Mouse (Mus musculus) liver, embryonic 11.5 days (tissue): ENCODE data around the gene Mroh9. TPM values are rescaled to one million over a fixed set of nuclear protein-coding genes. Genes with fewer than 3 reads are reported as not detected.

Experiments used
- ATAC-seq: fragments of 200-750 bp; cut with Nextera tagmentation; replicated peaks from 2 replicates; pipeline ENCODE4 v1.8.0; 2017; ENCODE audit warnings: moderate number of reproducible peaks, mild to moderate bottlenecking, moderate TSS enrichment, moderate library complexity; ENCODE audit not compliant: low FRiP score
- DNase-seq: peaks from one replicate; pipeline ENCODE4 v3.0.0-alpha.2; 2017; ENCODE audit warnings: low spot score
- H3K27ac ChIP-seq: fragments of 300-500 bp; sonication (generic); 2 replicates; pipeline ENCODE4 v1.5.1; 2014; ENCODE audit warnings: mild to moderate bottlenecking, low read depth, low read length, control low read depth
- H3K27me3 ChIP-seq: fragments of 300-500 bp; sonication (generic); replicated peaks from 2 replicates; pipeline ENCODE4 v1.6.1; 2014; ENCODE audit warnings: low read length, mixed read lengths; ENCODE audit not compliant: control insufficient read depth, insufficient read depth
- H3K36me3 ChIP-seq: fragments of 300-500 bp; sonication (generic); 2 replicates; pipeline ENCODE4 v1.6.1; 2014; ENCODE audit warnings: mild to moderate bottlenecking, low read length, moderate library complexity, mixed read lengths; ENCODE audit not compliant: control insufficient read depth, insufficient read depth
- H3K4me1 ChIP-seq: fragments of 300-500 bp; sonication (generic); replicated peaks from 2 replicates; pipeline ENCODE4 v1.6.1; 2014; ENCODE audit warnings: low read length, mixed read lengths; ENCODE audit not compliant: control insufficient read depth, insufficient read depth
- H3K4me2 ChIP-seq: fragments of 300-500 bp; sonication (generic); 2 replicates; pipeline ENCODE4 v1.6.1; 2014; ENCODE audit warnings: mild to moderate bottlenecking, control low read depth, moderate library complexity
- H3K4me3 ChIP-seq: fragments of 300-500 bp; sonication (generic); 2 replicates; pipeline ENCODE4 v1.5.1; 2014; ENCODE audit warnings: low read depth, low read length, control low read depth
- H3K9ac ChIP-seq: fragments of 300-500 bp; sonication (generic); 2 replicates; pipeline ENCODE4 v1.6.1; 2014; ENCODE audit warnings: low read depth, low read length, control low read depth
- H3K9me3 ChIP-seq: fragments of 300-500 bp; sonication (generic); 2 replicates; pipeline ENCODE4 v1.6.1; 2016; ENCODE audit warnings: low read length, inconsistent platforms, mixed read lengths; ENCODE audit not compliant: control insufficient read depth
- WGBS: fragments of 180-500 bp; shearing (Covaris S2); extraction: QIAGEN DNeasy Blood & Tissue Kit; methylation state at CpG from one replicate; pipeline ENCODE4 v1.1.7; 2014; 5-methylcytosine and 5-hydroxymethylcytosine counted together
- polyA plus RNA-seq: library from polyadenylated mRNA; unstranded; fragments of >200 nt; fragmentation: Nextera tagmentation; extraction: Ambion mirVana; gene quantifications from 2 replicates; pipeline ENCODE4 v1.2.1, GENCODE M21; 2014

The Mroh9 gene
- not detected in 2 replicates for polyA plus RNA-seq

DNA sequence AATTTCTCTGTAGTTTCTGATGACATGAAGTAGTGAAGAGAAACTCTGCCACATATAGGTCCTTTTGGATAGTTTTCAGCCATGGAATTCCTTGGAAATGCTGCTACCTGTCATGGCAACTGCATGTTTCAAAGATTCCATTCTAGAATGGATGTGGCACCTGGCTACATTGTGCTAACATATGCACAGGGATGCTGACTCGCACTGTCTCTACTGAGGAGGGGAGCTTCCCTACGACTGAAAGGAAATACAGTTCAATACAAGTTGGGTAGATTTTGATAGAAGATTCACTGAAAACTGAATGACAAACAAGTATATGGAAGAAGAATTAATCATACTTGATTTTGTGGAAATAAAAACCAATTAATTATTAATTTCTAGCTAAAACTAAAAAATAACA lies at the start of gene Mroh9:
Mroh9 (minus strand) TSS at position 101 of the 400 bp plus-strand sequence.
- H3K4me1 ChIP-seq = no peaks in the 10 kb centered on the region
- H3K4me2 ChIP-seq = no peak within 1 kb of the TSS
- 69% methylated on average over 2 of the region's 2 CpGs for WGBS
- H3K9me3 ChIP-seq = no peaks in the 10 kb centered on the region
- H3K27ac ChIP-seq = no peak within 1 kb of the TSS
- no peaks in the 10 kb centered on the region for H3K27me3 ChIP-seq
- no peaks in the 10 kb centered on the region for H3K36me3 ChIP-seq
- H3K4me3 ChIP-seq = no peak within 1 kb of the TSS
- no peak for DNase-seq
- H3K9ac ChIP-seq = no peak within 1 kb of the TSS
- ATAC-seq = no peak

- Histone ChIP-seq H3K4me2 (no peak overlapping the region), H3K27ac (no peak overlapping the region), H3K4me3 (no peak overlapping the region), H3K9me3 (no peaks in the 10 kb centered on the region), H3K4me1 (no peaks in the 10 kb centered on the region), H3K9ac (no peak overlapping the region), H3K36me3 (no peaks in the 10 kb centered on the region), H3K27me3 (no peaks in the 10 kb centered on the region)
- 60% methylated on average over 3 of the region's 3 CpGs for WGBS
- ATAC-seq = no peak
- no peak for DNase-seq
These were observed 44.5 kb upstream of the Mroh9 start for GRCm38 (mm10) chr1:163129976-163130375.

DNA sequence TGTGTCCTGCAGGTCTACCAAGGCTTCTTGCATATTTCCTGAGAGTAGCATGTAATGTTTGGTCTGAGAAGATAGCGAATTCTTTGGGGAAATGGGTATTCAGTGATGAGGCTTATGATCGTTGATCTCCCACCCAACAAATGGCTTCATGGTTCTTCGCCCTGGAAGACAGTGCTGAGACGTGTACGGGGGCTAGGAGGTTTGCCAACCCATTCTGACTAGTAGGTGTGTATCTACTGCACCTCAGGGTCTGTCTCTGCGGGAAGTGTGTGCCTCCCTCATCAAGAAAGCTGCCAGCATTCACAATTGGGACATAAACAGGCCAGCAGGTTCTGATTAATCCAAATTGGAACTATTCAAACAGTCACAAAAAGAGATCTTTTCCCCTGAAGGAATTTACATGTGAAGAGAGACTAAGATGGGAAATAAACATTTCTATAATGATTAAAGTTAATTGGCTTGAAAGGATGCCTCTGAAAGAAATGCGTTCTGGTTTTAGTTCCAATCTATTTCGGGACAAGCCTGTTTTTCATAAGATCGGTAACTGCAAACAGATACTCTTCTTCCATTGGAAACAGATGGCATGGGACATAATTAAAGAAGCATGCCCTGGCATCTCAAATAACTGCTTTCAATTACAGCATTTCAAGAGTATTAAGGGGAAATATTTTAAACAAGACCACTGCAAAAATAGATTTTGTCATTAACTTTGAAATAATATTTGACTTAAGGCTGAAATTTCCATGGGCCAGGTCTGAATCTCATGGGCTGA lies 43.8 kb upstream of the Mroh9 start:
- DNase-seq (no peak), ATAC-seq (no peak)
- H3K4me2 ChIP-seq = no peak overlapping the region
- 76% methylated on average over 9 of the region's 9 CpGs for WGBS
- no peaks in the 10 kb centered on the region for H3K9me3 ChIP-seq
- no peaks in the 10 kb centered on the region for H3K36me3 ChIP-seq
- no peaks in the 10 kb centered on the region for H3K27me3 ChIP-seq
- H3K4me1 ChIP-seq = no peaks in the 10 kb centered on the region
- H3K27ac ChIP-seq = no peak overlapping the region
- no peak overlapping the region for H3K4me3 ChIP-seq
- no peak overlapping the region for H3K9ac ChIP-seq

- ATAC-seq = no peak
- Histone ChIP-seq H3K4me3 (no peak overlapping the region), H3K9ac (no peak overlapping the region), H3K4me2 (no peak overlapping the region), H3K36me3 (no peaks in the 10 kb centered on the region), H3K9me3 (no peaks in the 10 kb centered on the region), H3K27ac (no peak overlapping the region), H3K4me1 (no peaks in the 10 kb centered on the region), H3K27me3 (no peaks in the 10 kb centered on the region)
- 60% methylated on average over 7 of the region's 7 CpGs for WGBS
- DNase-seq = no peak
These were observed 40.9 kb upstream of the Mroh9 start for GRCm38 (mm10) chr1:163126175-163126881.

GRCm38 (mm10) chr1:163122414-163122813 lies 36.9 kb upstream of the Mroh9 start:
- WGBS = 80% methylated on average over 1 of the region's 1 CpGs

DNA sequence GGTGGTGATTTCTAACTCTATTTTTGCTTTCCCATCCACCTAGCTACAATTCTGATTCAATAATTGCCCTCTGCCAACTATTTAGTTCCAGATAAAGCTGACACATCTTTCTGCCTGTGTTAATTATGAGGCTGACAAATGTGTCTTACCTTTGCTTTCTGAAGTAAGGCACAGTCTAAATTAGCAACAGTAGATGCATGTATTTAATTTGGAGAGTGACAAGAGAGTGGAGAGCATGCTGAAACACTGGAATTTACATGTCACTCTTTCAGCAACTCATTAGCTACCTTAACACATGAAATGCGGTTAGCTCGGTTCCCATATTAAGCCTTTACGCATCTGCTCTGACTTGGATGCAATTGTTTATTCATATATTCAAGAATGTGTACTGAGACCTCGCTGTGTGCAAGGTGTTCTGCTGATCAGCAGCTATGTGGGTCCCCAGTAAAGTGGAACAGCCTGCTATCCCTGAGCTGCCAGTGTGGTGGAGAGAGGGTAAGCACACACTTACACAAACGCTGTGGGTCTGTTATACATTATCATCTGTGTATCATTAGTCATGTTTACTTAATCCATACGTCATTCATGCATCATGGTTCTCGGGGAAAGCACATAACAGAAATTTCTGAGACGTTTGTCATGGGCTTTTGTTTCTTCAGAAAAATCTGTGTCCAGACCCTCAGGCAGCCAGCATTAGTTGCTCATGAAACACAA lies 28.1 kb upstream of the Mroh9 start:
- no peaks in the 10 kb centered on the region for H3K9me3 ChIP-seq
- no peak overlapping the region for H3K4me2 ChIP-seq
- H3K36me3 ChIP-seq = no peaks in the 10 kb centered on the region
- DNase-seq (no peak), ATAC-seq (no peak)
- 65% methylated on average over 8 of the region's 8 CpGs for WGBS
- no peak overlapping the region for H3K27ac ChIP-seq
- no peak overlapping the region for H3K4me3 ChIP-seq
- H3K27me3 ChIP-seq = no peaks in the 10 kb centered on the region
- no peak overlapping the region for H3K9ac ChIP-seq
- H3K4me1 ChIP-seq = no peaks in the 10 kb centered on the region

More at GRCm38 (mm10) chr1:163122414-163122813, 36.9 kb upstream of the Mroh9 start:
- ATAC-seq (no peak), DNase-seq (no peak)
- Histone ChIP-seq H3K4me2 (no peak overlapping the region), H3K4me1 (no peaks in the 10 kb centered on the region), H3K9me3 (no peaks in the 10 kb centered on the region), H3K27ac (no peak overlapping the region), H3K4me3 (no peak overlapping the region), H3K27me3 (no peaks in the 10 kb centered on the region), H3K9ac (no peak overlapping the region), H3K36me3 (no peaks in the 10 kb centered on the region)

GRCm38 (mm10) chr1:163112482-163113164 lies 27.2 kb upstream of the Mroh9 start:
- no peak overlapping the region for H3K9ac ChIP-seq
- WGBS = 83% methylated on average over 4 of the region's 4 CpGs
- no peak overlapping the region for H3K4me2 ChIP-seq
- no peaks in the 10 kb centered on the region for H3K36me3 ChIP-seq
- ATAC-seq (no peak), DNase-seq (no peak)
- no peaks in the 10 kb centered on the region for H3K4me1 ChIP-seq
- H3K4me3 ChIP-seq = no peak overlapping the region
- H3K27ac ChIP-seq = no peak overlapping the region
- no peaks in the 10 kb centered on the region for H3K9me3 ChIP-seq
- no peaks in the 10 kb centered on the region for H3K27me3 ChIP-seq

- WGBS = 51% methylated on average over 1 of the region's 1 CpGs
- Histone ChIP-seq H3K9ac (no peak overlapping the region), H3K27me3 (no peaks in the 10 kb centered on the region), H3K4me3 (no peak overlapping the region), H3K4me2 (no peak overlapping the region), H3K36me3 (no peaks in the 10 kb centered on the region), H3K27ac (no peak overlapping the region), H3K4me1 (no peaks in the 10 kb centered on the region), H3K9me3 (no peaks in the 10 kb centered on the region)
- no peak for DNase-seq
- ATAC-seq = no peak
These were observed 19.5 kb upstream of the Mroh9 start for GRCm38 (mm10) chr1:163104960-163105359.
